Mouse (Mus musculus) ES-Bruce4 (cell line): Measurements from ENCODE around the gene Sox12. TPM values are rescaled to one million over a fixed set of nuclear protein-coding genes. Genes with fewer than 3 reads are reported as not detected.

Experiments used
- H3K27ac ChIP-seq: 2 replicates; pipeline ENCODE4 v1.5.1; 2012; ENCODE audit warnings: low read length, inconsistent platforms; ENCODE audit not compliant: insufficient read depth
- H3K27me3 ChIP-seq: 2 replicates; pipeline ENCODE4 v1.6.1; 2012; ENCODE audit warnings: mild to moderate bottlenecking, low read length, inconsistent platforms; ENCODE audit not compliant: control insufficient read depth, poor library complexity, insufficient read depth, severe bottlenecking
- H3K36me3 ChIP-seq: 2 replicates; pipeline ENCODE4 v1.6.1; 2012; ENCODE audit warnings: inconsistent platforms, mild to moderate bottlenecking, low read length, moderate library complexity; ENCODE audit not compliant: control insufficient read depth, poor library complexity, insufficient read depth, severe bottlenecking
- H3K4me1 ChIP-seq: one replicate; pipeline ENCODE4 v1.8.1; 2011; ENCODE audit warnings: low read length; ENCODE audit not compliant: control insufficient read depth, insufficient read depth
- H3K4me3 ChIP-seq: 2 replicates; pipeline ENCODE4 v1.5.1; 2011; ENCODE audit warnings: low read depth, mild to moderate bottlenecking, low read length
- H3K9ac ChIP-seq: 2 replicates; pipeline ENCODE4 v1.6.1; 2012; ENCODE audit warnings: low read depth, mild to moderate bottlenecking, inconsistent platforms; ENCODE audit not compliant: poor library complexity, severe bottlenecking
- H3K9me3 ChIP-seq: replicated peaks from 2 replicates; pipeline ENCODE4 v1.6.1; 2012; ENCODE audit warnings: mild to moderate bottlenecking, low read length, inconsistent platforms; ENCODE audit not compliant: control insufficient read depth, poor library complexity, insufficient read depth, severe bottlenecking
- CTCF ChIP-seq: IDR thresholded peaks from one replicate; pipeline ENCODE4 v1.8.1; 2011; ENCODE audit warnings: low read depth, low read length
- EP300 ChIP-seq: IDR thresholded peaks from 2 replicates; pipeline ENCODE4 v1.6.1; 2011; ENCODE audit warnings: low read depth, low read length; ENCODE audit not compliant: insufficient read depth
- POLR2A ChIP-seq: IDR thresholded peaks from one replicate; pipeline ENCODE4 v1.8.1; 2011; ENCODE audit warnings: low read length; ENCODE audit not compliant: insufficient read depth
- polyA plus RNA-seq: library from polyadenylated mRNA; stranded (reverse); fragments of >200 nt; gene quantifications from 2 replicates; pipeline ENCODE4 v1.2.4, GENCODE M21; 2011; ENCODE audit warnings: low read depth; ENCODE audit not compliant: missing spikeins, insufficient read depth, insufficient read length

Gene Sox12
- polyA plus RNA-seq, 1 experiment = 27.5 TPM

DNA sequence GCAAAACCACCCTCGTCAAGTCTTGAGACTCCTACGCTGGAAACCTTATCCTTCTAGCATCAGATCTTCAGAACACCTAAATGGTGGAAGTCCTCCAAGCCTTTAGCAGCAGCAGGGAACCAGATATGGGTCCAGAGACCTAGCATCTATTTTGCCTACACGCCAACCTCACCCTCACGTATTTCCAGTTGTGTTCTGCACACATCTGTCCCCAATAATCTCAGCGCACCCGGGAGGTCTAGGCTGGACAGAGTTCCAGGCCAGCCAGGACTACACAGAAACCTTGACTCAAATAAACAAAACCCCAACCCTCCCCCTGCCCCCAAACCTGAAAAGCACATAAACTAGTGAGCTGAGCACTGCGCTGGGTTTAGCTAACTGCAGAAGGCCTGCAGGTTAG lies 13.6 kb upstream of the Sox12 start:
- peak overlapping the region; percentile 44 for H3K4me3 ChIP-seq
- peaks cover 6% of the 10 kb centered on the region; the same call in 1 of the 2 replicates for H3K9me3 ChIP-seq
- H3K36me3 ChIP-seq = no peaks in the 10 kb centered on the region
- no peak for TF ChIP-seq CTCF
- 0 out of 2 replicates have a peak, but pooled peaks have one; percentile 9 for TF ChIP-seq EP300
- H3K27me3 ChIP-seq = no peaks in the 10 kb centered on the region
- H3K4me1 ChIP-seq = peaks cover 2% of the 10 kb centered on the region
- H3K27ac ChIP-seq = peak overlapping the region; percentile 80
- 0 out of 2 replicates have a peak overlapping the region, but pooled peaks have one; percentile 53 for H3K9ac ChIP-seq

DNA sequence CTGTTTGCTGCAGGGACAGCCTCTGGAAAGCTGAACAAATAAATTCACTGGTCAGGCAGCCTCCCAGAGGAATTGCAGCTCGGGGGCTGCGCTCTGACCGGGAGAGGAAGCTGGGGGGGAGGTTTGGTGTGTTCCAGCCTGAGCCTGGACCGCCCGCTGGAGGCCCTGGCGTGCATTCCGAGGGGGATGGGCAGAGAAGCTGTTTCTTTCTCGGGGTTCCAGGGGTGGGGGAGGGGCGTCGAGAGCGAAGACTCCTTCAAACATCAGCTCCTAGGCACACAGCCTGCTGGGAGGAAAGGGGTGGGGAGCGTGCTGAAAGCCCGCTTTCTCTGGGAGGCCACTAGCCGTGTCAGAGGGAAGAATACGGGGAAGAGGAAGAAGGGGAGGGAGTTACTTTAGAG lies 13.1 kb upstream of the Sox12 start:
- Histone ChIP-seq H3K4me1 (peaks cover 2% of the 10 kb centered on the region), H3K9me3 (peaks cover under 1% of the 10 kb centered on the region; the same call in 1 of the 2 replicates), H3K36me3 (no peaks in the 10 kb centered on the region), H3K9ac (peak overlapping the region; percentile 53), H3K4me3 (peak overlapping the region; percentile 55), H3K27me3 (no peaks in the 10 kb centered on the region), H3K27ac (peak overlapping the region; percentile 80)
- TF ChIP-seq POLR2A (no peak), EP300 (peak; percentile 83)

DNA sequence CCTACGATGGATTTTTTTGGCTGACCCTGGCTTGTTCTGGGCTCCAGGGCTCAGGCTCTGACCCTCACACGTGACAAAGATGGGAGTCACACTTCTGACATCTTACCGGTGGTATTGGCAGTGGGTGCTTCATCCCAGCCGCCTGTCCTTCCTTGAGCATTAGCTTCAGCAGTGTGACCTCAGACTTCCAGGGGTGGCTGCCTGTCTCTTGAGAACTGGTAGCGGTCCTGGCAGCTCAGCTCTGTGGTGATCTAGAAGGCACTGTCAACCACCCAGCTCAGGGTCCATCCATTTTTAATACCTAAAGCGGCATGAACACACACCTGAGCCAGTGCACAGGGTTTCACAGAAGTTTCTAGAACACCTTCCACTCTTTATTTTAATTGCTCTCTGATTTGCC lies 11.9 kb upstream of the Sox12 start:
- Histone ChIP-seq H3K27me3 (no peaks in the 10 kb centered on the region), H3K9me3 (no peaks in the 10 kb centered on the region), H3K9ac (no peak overlapping the region), H3K4me3 (no peak overlapping the region), H3K27ac (no peak overlapping the region), H3K36me3 (no peaks in the 10 kb centered on the region), H3K4me1 (peaks cover 2% of the 10 kb centered on the region)
- TF ChIP-seq EP300 (no peak), CTCF (no peak), POLR2A (no peak)

DNA sequence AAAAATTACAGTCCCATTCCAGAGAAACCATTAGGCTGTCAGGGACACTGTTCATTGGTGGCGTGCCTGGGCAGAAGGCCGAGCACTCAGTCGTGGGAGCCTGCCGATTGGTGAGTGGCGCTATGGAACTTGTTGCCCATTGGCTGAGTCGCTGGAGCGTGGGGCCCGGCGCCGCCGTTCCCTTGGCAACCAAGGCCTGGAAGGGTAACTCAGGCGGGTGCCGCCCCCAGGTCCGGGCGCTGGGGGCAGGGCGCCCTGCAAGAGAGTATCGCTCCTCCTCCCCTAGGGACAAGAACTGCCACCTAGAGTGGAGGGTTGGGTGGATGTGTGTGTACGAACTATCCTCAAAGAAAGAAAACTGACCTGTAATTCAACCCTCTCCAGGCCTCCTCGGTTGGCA lies 8.3 kb upstream of the Sox12 start:
- Histone ChIP-seq H3K4me3 (0 out of 2 replicates have a peak overlapping the region, but pooled peaks have one; percentile 3), H3K36me3 (no peaks in the 10 kb centered on the region), H3K27ac (no peak overlapping the region), H3K27me3 (no peaks in the 10 kb centered on the region), H3K9ac (0 out of 2 replicates have a peak overlapping the region, but pooled peaks have one; percentile 30), H3K4me1 (peaks cover 2% of the 10 kb centered on the region), H3K9me3 (no peaks in the 10 kb centered on the region)
- TF ChIP-seq CTCF (no peak), POLR2A (no peak)

DNA sequence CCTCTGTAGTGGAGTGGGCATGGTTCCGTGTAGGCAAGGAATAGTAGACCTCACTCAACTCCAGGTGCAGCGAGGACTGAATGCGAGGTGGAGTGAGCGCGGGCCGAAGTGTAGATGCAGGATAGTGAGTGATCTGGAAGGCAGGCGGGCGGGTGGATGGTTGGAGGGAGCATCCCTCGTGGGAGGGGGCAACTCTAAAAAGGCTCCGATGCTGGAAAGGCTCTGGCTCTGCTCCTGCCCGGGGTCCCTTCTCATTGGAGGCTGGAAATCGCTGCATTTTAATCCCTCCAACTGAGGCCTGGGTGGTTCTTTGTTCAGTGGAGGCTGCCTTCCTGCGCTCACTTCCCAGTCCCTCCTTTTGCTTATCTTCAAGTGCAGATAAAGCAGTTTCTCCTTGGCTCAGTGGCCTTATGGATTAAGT lies 1.3 kb upstream of the Sox12 start:
- H3K9me3 ChIP-seq = no peaks in the 10 kb centered on the region
- peaks cover 6% of the 10 kb centered on the region for H3K4me1 ChIP-seq
- no peak for TF ChIP-seq CTCF
- TF ChIP-seq POLR2A = no peak
- no peak for TF ChIP-seq EP300
- no peaks in the 10 kb centered on the region for H3K36me3 ChIP-seq
- peak overlapping the region; percentile 81 for H3K4me3 ChIP-seq
- H3K9ac ChIP-seq = peak overlapping the region; percentile 17; the same call in 1 of the 2 replicates
- H3K27ac ChIP-seq = peak overlapping the region; percentile 52
- no peaks in the 10 kb centered on the region for H3K27me3 ChIP-seq

DNA sequence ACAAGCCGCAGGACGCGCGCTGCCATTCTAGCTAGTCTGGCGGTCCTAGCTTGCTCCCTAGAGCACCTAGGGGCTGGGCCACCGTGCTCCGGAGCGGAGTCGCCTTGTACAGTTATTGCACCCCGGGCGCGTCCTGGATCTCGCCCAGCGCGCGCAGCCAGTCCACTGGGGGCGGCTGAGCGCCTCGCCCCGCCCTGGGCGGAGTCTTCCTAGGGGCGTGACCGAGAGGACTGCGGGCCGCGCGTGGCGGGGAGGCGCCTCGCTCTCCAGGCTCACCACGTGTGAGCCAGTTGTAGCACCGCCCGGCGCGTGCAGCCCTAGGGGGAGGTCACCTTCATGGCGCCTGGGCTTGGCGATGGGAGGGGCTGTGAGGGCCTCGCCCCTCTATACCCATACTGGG lies 828 bp upstream of the Sox12 start:
- Histone ChIP-seq H3K36me3 (no peaks in the 10 kb centered on the region), H3K4me3 (peak overlapping the region; percentile 81), H3K4me1 (peaks cover 7% of the 10 kb centered on the region), H3K27ac (peak overlapping the region; percentile 80), H3K27me3 (no peaks in the 10 kb centered on the region), H3K9ac (peak overlapping the region; percentile 93), H3K9me3 (no peaks in the 10 kb centered on the region)
- peak; percentile 92 for TF ChIP-seq EP300
- TF ChIP-seq CTCF = no peak
